Mouse (Mus musculus) liver, adult (tissue): Measurements from ENCODE around the gene Tyw1.

Experiments
- GATA4 ChIP-seq: IDR thresholded peaks from 2 replicates; pipeline ENCODE4 v1.6.1; 2014; ENCODE audit warnings: mild to moderate bottlenecking, low read length; ENCODE audit not compliant: insufficient replicate concordance

Gene Tyw1

GRCm38 (mm10) chr5:130255017-130255720, at the start of gene Tyw1, which contains the start of gene Sbds:
Gene Tyw1 (plus strand): TSS chr5:130255619.
Gene Sbds (minus strand): TSS chr5:130255530.
- peak; percentile 95 for TF ChIP-seq GATA4

- TF ChIP-seq GATA4 = no peak
These were observed 48.1 kb upstream of the Tyw1 start for GRCm38 (mm10) chr5:130207299-130207698.

GRCm38 (mm10) chr5:130212956-130213355, 42.5 kb upstream of the Tyw1 start:
- no peak for TF ChIP-seq GATA4

DNA sequence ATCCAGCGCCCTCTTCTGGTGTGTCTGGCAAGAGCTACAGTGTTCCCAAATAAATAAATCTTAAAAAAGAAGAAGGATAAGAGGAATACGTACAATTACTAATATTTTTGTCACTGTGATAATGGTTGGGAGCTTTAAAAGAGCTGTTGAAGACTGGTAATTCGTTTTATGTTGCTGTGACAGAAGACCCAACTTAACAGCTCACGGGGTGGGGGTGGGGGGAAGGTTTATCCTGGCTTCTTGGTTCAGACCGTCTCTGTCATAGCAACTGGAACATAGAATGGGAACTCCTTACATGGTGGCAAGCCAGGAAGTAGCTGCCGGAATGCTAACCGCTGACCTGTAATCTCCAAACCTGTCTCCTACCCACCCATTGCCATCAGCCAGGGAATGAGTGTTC, 38.6 kb upstream of the Tyw1 start, which contains the start of gene Tmem248:
Tmem248 (plus strand) TSS at position 301 of the 400 bp plus-strand sequence.
- no peak for TF ChIP-seq GATA4

DNA sequence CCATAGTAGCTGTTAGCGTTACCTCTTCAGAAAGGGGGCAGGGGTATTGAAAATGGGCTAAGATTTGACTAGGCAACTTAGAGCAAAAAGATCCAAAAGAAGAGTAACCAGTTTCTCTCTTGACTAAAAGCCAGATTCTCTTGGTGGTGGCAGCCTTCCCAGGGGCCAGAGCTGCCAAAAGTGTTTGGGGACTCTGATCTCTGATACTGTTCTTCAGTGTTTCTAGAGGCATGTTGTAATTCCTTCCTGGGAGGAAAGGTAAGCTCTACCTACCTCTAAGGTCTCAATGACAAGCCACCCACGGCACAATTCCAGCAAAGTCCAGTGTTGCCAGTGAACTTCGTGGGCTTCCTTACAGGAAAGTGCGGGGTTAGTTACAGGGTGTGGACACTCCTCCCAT, 38.0 kb upstream of the Tyw1 start:
- TF ChIP-seq GATA4 = no peak

DNA sequence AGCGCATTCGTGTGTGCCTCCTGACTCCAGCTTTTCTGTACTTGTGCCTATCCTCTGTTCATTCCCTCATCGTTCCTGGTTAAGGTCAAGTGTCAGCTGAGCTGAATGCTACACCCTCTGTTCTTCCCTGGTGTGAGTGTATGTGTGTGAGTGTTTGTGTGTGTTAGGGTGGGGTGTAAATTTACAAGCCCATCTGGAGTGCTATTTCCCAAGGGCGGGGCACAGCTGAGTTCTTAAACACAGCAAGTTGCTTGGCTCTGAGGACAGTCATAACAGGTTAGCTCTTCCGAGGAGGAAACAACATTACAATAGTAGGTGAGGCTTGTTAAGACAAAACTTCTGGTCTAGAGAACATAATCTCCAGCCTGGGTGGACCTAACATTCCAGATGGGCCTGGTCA, 37.1 kb upstream of the Tyw1 start:
- no peak for TF ChIP-seq GATA4

DNA sequence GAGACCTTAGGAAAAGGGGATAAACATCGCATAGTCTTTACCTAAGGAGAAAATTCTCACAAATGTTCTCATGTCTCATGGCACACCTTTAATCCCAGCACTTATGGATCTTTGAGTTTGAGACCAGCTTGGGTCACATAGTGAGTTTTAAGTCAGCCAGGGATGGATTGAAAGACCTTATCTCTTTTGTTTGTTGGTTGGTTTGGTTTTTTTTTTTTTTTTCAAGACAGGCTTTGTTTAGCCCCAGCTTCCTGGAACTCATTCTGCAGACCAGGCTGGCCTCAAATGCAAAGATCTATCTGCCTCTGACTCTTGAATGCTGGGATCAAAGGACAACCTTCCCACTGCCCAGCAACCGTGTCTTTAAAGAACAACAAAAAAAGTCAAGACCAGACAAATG, 34.1 kb upstream of the Tyw1 start:
- TF ChIP-seq GATA4 = no peak

GRCm38 (mm10) chr5:130221760-130222145, 33.7 kb upstream of the Tyw1 start:
- no peak for TF ChIP-seq GATA4

DNA sequence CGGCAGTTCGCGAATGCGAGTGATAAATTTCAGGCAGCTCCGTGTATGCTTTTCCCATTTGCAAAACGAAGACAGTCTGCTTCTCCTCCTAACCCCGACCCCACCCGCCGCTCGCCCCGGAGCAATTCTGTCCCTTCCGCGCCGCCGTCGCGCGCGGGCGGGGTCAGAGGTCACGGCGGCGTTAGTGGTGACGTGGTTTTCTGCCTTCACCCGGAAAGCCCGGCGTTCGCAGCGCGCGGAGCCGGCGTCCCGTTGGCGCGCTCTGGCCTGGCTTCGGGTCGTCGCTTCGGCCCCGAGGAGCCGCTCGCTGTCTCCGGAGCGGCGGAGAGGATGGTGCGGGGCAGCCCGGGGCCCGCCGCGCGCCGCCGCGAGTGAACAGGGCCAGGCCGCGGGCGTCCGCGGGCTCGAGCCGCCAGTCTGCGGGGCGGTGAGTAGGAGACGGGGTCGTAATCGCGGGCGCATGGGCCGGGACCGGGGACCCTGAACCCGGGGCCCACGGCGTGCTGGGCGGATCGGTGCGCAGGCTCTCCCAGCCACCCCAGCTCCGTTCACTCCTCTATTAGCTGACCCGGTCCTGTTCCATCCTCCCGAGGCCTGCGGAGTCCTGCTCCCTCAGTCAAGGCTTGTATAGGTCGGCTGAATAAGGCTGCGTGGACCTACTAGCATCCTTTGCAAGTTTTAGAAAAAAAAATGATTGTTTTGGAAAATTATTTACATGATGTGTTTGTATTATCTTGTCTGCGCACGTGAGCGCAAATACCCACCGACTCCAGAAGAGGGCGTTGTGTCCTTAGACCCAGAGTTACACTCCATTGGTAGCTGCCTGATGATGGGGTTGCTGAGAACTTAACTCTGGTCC, 33.0 kb upstream of the Tyw1 start:
- TF ChIP-seq GATA4 = peak; percentile 61; the same call in 1 of the 2 replicates

- no peak for TF ChIP-seq GATA4
These were observed 28.6 kb upstream of the Tyw1 start for GRCm38 (mm10) chr5:130226790-130227189.

GRCm38 (mm10) chr5:130228120-130228519, 27.3 kb upstream of the Tyw1 start:
- TF ChIP-seq GATA4 = no peak

GRCm38 (mm10) chr5:130236302-130236701, 19.1 kb upstream of the Tyw1 start:
- TF ChIP-seq GATA4 = no peak

- TF ChIP-seq GATA4 = no peak
These were observed 16.2 kb upstream of the Tyw1 start for GRCm38 (mm10) chr5:130239236-130239635.

DNA sequence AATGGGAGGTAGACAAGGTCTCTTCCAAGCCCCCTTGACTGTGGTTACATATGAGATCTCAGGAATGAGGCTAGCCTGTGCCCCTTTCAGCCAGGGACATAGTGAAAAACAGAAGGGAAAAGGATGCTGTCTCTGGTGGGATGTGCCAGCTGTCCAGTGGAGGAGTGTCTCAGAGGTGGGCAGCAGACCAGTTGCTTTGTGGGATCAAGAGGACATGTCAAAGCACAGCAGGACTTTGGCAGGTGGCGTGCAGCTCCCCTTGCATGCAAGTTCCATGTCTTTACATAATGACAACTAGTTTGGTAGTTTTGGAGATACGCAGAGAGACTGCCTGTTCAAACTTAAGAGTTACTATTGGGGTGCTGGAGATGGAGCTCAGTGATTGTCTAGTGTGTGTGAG, 15.6 kb upstream of the Tyw1 start:
- no peak for TF ChIP-seq GATA4

DNA sequence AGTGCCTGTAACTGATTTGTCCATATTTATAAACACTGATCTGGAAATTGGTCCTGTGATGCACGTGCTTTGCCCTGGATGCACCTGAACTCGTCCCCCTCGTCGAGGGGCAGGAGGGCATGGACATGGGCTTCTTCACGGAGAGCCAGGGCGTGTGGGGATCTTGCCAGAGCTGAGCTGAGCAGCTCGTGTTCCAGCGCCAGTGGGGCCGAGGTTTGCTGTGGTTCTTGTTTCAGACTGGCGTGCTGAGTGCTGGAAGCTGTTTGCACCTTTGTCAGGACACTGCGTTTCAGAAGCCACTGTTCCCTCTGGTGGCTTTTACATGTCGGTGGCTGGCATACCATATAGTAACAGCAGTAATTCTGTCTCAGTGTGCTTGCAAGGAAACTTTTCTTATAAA, 14.0 kb upstream of the Tyw1 start:
- no peak for TF ChIP-seq GATA4

GRCm38 (mm10) chr5:130247823-130248222, 7.6 kb upstream of the Tyw1 start:
- TF ChIP-seq GATA4 = no peak
